Mouse (Mus musculus): Measurements from ENCODE around the gene 1700013G24Rik.

Gene 1700013G24Rik

GRCm38 (mm10) chr4:137497892-137498722 lies 45.0 kb downstream of the 1700013G24Rik start:
- no peak for DNase-seq

GRCm38 (mm10) chr4:137498882-137499583 lies 45.9 kb downstream of the 1700013G24Rik start:
- no peak for DNase-seq

GRCm38 (mm10) chr4:137500149-137500548 lies 47.1 kb downstream of the 1700013G24Rik start:
- no peak for DNase-seq

DNA sequence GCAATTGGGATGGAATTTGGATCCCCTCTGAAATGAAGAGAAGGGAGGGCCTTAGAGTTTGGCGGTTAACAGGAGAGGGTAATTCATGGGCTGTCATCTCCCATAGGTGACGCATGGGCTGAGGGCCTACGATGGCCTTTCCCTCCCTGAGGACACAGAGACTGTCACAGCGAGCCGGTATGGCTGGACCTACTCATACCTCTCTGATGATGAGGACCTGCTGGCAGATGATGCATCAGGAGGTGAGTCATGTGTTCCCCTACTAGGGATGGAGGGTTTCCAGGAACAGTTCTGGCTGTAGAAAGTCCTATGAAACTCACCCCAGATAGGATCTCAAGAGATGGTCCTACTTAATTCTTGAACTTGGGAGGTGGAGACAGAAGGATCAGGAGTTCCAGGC lies 47.9 kb downstream of the 1700013G24Rik start:
- DNase-seq = no peak

- no peak for DNase-seq
Measured at GRCm38 (mm10) chr4:137502183-137502582, 49.1 kb downstream of the 1700013G24Rik start.

DNA sequence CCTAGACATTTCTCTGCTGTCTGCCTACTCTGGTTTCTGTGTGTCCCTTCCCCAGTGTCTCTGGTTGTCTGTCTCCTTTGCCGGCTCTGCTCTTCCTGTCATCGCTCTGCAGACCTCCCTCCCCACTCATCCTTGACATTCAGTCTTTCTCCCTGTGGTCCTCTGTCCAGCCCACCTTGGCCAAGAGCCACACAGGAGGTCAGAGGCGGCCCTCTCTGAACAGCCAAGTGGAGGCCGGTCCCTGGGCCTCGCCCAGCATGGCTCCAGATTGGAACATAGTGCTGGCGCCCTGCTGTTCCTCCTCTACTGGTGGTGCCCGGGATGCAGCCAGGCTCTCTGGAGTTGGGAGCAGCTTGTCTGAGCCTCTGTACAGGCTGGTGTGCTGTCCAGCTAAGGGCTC lies 49.7 kb downstream of the 1700013G24Rik start:
- no peak for DNase-seq

- DNase-seq = no peak
Measured at GRCm38 (mm10) chr4:137503509-137503971, 50.5 kb downstream of the 1700013G24Rik start.
